Mouse (Mus musculus) lung, embryonic 14.5 days (tissue): ENCODE measurements around the gene Fcrl1. TPM values are rescaled to one million over a fixed set of nuclear protein-coding genes. Genes with fewer than 3 reads are reported as not detected.

Experiments used
- ATAC-seq: fragments of 200-750 bp; cut with Nextera tagmentation; 2 replicates; pipeline ENCODE4 v1.8.0; 2017; ENCODE audit warnings: mild to moderate bottlenecking, moderate TSS enrichment, moderate library complexity; ENCODE audit not compliant: insufficient read depth
- DNase-seq: peaks from one replicate; pipeline ENCODE4 v3.0.0-alpha.2; 2015
- H3K27ac ChIP-seq: fragments of 300-500 bp; sonication (generic); 2 replicates; pipeline ENCODE4 v1.5.1; 2014; ENCODE audit warnings: low read depth, mild to moderate bottlenecking, moderate library complexity
- H3K27me3 ChIP-seq: fragments of 300-500 bp; sonication (generic); 2 replicates; pipeline ENCODE4 v1.6.1; 2014; ENCODE audit warnings: low read length, control low read depth; ENCODE audit not compliant: insufficient read depth
- H3K36me3 ChIP-seq: fragments of 300-500 bp; sonication (generic); 2 replicates; pipeline ENCODE4 v1.6.1; 2014; ENCODE audit warnings: control low read depth; ENCODE audit not compliant: insufficient read depth
- H3K4me1 ChIP-seq: fragments of 300-500 bp; sonication (generic); 2 replicates; pipeline ENCODE4 v1.6.1; 2014; ENCODE audit warnings: antibody characterized with exemption, control low read depth; ENCODE audit not compliant: insufficient read depth
- H3K4me2 ChIP-seq: fragments of 300-500 bp; sonication (generic); 2 replicates; pipeline ENCODE4 v1.6.1; 2014; ENCODE audit warnings: mild to moderate bottlenecking
- H3K4me3 ChIP-seq: fragments of 300-500 bp; sonication (generic); 2 replicates; pipeline ENCODE4 v1.5.1; 2014; ENCODE audit warnings: low read depth, low read length
- H3K9ac ChIP-seq: fragments of 300-500 bp; sonication (generic); 2 replicates; pipeline ENCODE4 v1.6.1; 2014
- H3K9me3 ChIP-seq: fragments of 300-500 bp; sonication (generic); 2 replicates; pipeline ENCODE4 v1.6.1; 2016; ENCODE audit warnings: low read depth, low read length, control low read depth
- CTCF ChIP-seq: IDR thresholded peaks from 2 replicates; pipeline ENCODE4 v1.5.1; 2016; ENCODE audit warnings: antibody characterized with exemption, low read depth
- WGBS: fragments of 180-500 bp; shearing (Covaris S2); extraction: QIAGEN DNeasy Blood & Tissue Kit; methylation state at CpG from one replicate; pipeline ENCODE4 v1.1.7; 2014; 5-methylcytosine and 5-hydroxymethylcytosine counted together
- polyA plus RNA-seq: library from polyadenylated mRNA; unstranded; fragments of >200 nt; fragmentation: Nextera tagmentation; extraction: Ambion mirVana; gene quantifications from 2 replicates; pipeline ENCODE4 v1.2.1, GENCODE M21; 2014

Fcrl1 gene
- polyA plus RNA-seq, 1 experiment from 2014 or later: not detected

DNA sequence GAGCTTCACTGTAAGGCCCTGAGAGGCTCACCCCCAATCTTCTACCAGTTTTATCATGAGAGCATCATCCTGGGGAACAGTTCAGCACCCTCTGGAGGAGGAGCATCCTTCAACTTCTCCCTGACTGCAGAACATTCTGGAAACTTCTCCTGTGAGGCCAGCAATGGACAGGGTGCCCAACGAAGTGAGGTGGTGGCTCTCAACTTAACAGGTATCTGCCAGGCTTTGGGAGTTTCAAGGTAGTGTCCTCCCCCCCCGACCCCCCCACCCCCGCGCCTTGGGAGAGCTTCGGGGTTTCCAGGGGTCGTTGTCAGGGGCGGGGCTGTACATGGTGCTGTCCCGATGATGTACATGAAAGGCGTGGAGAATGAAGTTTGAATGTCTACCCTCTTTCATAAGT is 8.9 kb downstream of the Fcrl1 start:
- 78% methylated on average over 9 of the region's 9 CpGs for WGBS
- no peak for ATAC-seq
- no peaks in the 10 kb centered on the region for H3K36me3 ChIP-seq

DNA sequence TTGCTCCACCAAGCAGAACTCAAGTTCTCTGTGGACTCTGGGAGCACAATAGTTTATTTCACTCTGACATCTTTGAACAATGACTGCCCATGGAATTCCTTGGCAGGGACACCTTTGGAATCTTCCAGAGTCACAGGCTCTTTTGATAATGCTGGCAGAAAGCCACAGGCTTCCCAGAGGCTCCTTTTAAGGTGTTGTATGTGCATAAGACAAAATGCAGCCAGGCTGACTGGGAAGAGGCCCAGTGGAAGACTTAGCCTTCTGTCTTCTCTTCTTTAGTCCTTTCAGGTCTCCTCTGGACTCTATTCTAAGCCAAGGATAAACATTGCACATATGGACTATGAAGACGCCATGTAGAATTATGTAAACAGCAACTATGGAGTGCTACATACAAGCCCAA is 14.7 kb downstream of the Fcrl1 start:
- DNase-seq (peak; percentile 56), ATAC-seq (no peak)
- H3K27ac ChIP-seq: no peak overlapping the region
- H3K4me3 ChIP-seq: no peak overlapping the region
- H3K9ac ChIP-seq: no peak overlapping the region
- no peaks in the 10 kb centered on the region for H3K36me3 ChIP-seq
- H3K27me3 ChIP-seq: no peaks in the 10 kb centered on the region
- H3K4me1 ChIP-seq: no peaks in the 10 kb centered on the region
- no peak for TF ChIP-seq CTCF
- no peak overlapping the region for H3K4me2 ChIP-seq
- H3K9me3 ChIP-seq: no peaks in the 10 kb centered on the region
- 50% methylated on average over 1 of the region's 1 CpGs for WGBS

More for the DNA sequence above, 8.9 kb downstream of the Fcrl1 start:
- H3K9ac ChIP-seq: no peak overlapping the region
- no peak overlapping the region for H3K27ac ChIP-seq
- H3K4me3 ChIP-seq: no peak overlapping the region
- no peak for DNase-seq
- H3K27me3 ChIP-seq: no peaks in the 10 kb centered on the region
- no peak for TF ChIP-seq CTCF
- no peaks in the 10 kb centered on the region for H3K9me3 ChIP-seq
- no peaks in the 10 kb centered on the region for H3K4me1 ChIP-seq
- H3K4me2 ChIP-seq: no peak overlapping the region

DNA sequence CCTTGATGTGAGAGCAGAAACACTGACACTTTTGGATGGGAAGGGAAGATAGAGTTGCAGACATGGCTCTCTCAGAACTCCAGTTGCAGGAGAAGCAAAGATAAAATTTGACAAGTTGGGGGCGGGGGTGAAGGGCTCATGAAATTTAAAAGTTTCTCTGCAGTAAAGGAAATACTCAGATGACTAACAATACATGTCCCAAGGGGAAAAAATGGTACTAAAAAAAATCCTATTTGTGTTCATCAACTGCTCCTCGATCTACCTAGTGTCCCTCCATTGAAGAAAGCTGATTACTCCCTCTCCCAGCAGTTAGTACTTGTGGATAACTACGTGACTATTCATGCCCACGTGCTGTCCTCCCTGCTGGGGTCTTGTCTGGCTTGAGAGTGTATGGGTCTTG is 22.6 kb downstream of the Fcrl1 start:
- ATAC-seq (no peak), DNase-seq (no peak)
- no peaks in the 10 kb centered on the region for H3K4me1 ChIP-seq
- no peaks in the 10 kb centered on the region for H3K27me3 ChIP-seq
- no peak overlapping the region for H3K4me2 ChIP-seq
- H3K4me3 ChIP-seq: no peak overlapping the region
- WGBS: 60% methylated on average over 4 of the region's 4 CpGs
- no peak overlapping the region for H3K27ac ChIP-seq
- H3K36me3 ChIP-seq: no peaks in the 10 kb centered on the region
- no peak overlapping the region for H3K9ac ChIP-seq
- TF ChIP-seq CTCF: no peak
- no peaks in the 10 kb centered on the region for H3K9me3 ChIP-seq

DNA sequence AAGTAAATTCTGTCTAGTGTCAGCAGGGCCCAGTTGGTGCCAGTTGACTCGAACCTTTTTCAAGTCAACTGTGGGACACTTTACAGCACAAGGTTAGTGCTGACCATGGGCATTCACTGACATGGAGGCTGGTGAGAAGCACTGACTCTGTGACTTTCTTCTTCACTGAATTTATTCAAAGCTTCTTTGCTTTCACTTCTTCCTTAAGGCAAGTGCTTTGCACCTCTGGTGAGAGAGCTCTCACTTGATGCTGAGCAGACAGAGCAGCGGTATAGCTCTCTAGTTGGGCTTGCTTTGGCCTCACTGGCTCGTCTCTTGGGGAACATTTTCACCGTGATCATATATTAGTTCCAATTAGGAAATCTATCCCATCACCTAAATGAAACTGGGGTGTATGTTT is 23.7 kb downstream of the Fcrl1 start:
- no peak for ATAC-seq
- WGBS: 77% methylated on average over 4 of the region's 4 CpGs

DNA sequence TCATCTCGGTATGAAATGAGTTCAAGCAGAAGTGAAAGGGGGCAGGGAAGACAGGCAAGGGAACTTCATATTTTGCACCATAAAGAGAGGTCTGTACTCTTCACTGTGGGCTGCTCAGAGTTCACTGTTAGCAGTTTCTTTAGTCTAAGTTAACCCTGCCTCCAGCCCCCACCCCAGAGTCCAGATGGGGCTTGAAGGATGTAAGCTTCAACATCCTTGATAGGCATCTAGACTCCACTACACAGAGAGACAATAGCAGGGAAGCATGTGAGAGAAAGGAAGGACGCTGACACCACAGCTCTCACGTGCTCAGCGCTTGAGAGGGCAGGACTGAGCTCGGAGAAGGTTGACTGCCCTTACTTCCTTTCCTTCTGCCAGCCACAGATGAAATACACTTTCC is 25.1 kb downstream of the Fcrl1 start:
- peak; percentile 25 for DNase-seq
- Histone ChIP-seq H3K4me1 (no peaks in the 10 kb centered on the region), H3K27me3 (no peaks in the 10 kb centered on the region), H3K36me3 (no peaks in the 10 kb centered on the region), H3K9me3 (no peaks in the 10 kb centered on the region), H3K9ac (no peak overlapping the region), H3K27ac (no peak overlapping the region), H3K4me3 (no peak overlapping the region), H3K4me2 (no peak overlapping the region)
- WGBS: 56% methylated on average over 5 of the region's 5 CpGs
- no peak for ATAC-seq
- TF ChIP-seq CTCF: no peak

More for the DNA sequence above, 23.7 kb downstream of the Fcrl1 start:
- no peak overlapping the region for H3K27ac ChIP-seq
- H3K36me3 ChIP-seq: no peaks in the 10 kb centered on the region
- no peak overlapping the region for H3K9ac ChIP-seq
- H3K4me2 ChIP-seq: no peak overlapping the region
- no peak for TF ChIP-seq CTCF
- H3K4me3 ChIP-seq: no peak overlapping the region
- DNase-seq: no peak
- no peaks in the 10 kb centered on the region for H3K4me1 ChIP-seq
- H3K27me3 ChIP-seq: no peaks in the 10 kb centered on the region
- no peaks in the 10 kb centered on the region for H3K9me3 ChIP-seq

DNA sequence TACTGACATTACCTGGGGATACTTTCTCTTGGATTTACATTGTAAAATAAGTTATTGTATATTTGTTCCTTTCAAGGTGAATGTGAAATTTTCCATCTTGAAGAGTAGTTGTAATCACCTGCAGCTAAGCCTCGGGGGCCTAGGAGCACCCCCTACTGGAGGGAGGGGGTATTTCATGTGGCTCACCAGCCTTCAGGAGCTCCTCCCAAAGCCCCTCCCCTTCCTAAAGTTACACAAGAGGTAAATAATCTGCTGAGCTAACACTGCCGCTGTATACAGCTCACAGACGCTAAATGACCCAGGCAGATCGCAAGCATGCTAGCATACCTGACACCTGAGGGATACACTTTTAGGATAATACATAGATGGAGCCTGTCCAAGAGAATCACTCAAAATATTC is 32.0 kb downstream of the Fcrl1 start:
- Histone ChIP-seq H3K27ac (no peak overlapping the region), H3K9ac (no peak overlapping the region), H3K27me3 (no peaks in the 10 kb centered on the region), H3K4me1 (no peaks in the 10 kb centered on the region), H3K9me3 (no peaks in the 10 kb centered on the region), H3K4me2 (no peak overlapping the region), H3K4me3 (no peak overlapping the region), H3K36me3 (no peaks in the 10 kb centered on the region)
- 16% methylated on average over 4 of the region's 4 CpGs for WGBS
- ATAC-seq: no peak
- TF ChIP-seq CTCF: peak; percentile 57
- peak; percentile 50 for DNase-seq

DNA sequence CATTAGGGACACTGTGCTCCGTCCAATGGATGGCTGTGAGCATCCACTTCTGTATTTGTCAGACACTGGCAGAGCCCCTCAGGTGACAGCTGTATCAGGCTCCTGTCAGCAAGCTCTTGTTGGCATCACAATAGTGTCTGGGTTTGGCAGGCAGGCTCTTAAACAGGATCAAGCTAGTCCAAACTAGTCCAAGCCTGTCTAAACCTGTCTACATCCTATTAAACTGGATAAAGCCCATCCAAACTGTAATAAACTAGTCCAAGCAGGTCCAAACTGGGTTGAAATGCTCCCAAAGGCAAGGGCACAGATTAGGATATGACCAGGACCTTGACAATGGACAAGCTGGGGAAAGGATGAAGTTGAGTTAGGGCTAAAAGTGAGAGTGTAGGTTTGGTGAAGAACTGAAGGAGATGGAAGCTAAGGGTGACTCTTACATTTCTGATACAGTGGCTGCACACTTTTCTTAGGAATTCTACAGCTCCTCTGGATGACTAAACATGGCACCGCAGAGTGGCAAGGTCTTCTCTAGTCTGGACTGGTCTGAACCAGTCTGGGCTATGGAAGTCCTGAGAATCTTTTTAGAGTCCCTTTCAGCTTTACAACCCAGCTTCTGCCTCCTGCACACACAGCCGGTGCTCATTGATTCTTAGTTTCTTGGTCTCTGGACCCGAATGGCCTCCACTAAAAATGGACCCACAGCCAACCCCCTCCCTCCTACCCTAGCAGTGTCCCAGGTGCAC is 33.2 kb downstream of the Fcrl1 start:
- whole genome bisulfite sequencing: 83% methylated on average over 4 of the region's 4 CpGs
- no peaks in the 10 kb centered on the region for H3K36me3 ChIP-seq
- no peak overlapping the region for H3K9ac ChIP-seq
- ATAC-seq (no peak), DNase-seq (no peak)
- H3K27me3 ChIP-seq: no peaks in the 10 kb centered on the region
- no peak for TF ChIP-seq CTCF
- H3K4me3 ChIP-seq: no peak overlapping the region
- H3K27ac ChIP-seq: no peak overlapping the region
- no peaks in the 10 kb centered on the region for H3K9me3 ChIP-seq
- no peak overlapping the region for H3K4me2 ChIP-seq
- H3K4me1 ChIP-seq: no peaks in the 10 kb centered on the region
